Mouse (Mus musculus) E14TG2a.4 (cell line): ENCODE results near the gene Kif21b.

Source experiments
- CTCF ChIP-seq: conservative IDR thresholded peaks from 2 replicates; pipeline ENCODE4 v1.5.1; 2014; ENCODE audit warnings: low read length
- POU5F1 ChIP-seq: IDR thresholded peaks from 2 replicates; pipeline ENCODE4 v1.6.1; 2014; ENCODE audit warnings: low read length, borderline replicate concordance

- TF ChIP-seq CTCF (peak; percentile 53), POU5F1 (no peak)
Observed at GRCm38 (mm10) chr1:136159830-136160229, 28.6 kb downstream of the Kif21b start.
